In the genomic region with DNA sequence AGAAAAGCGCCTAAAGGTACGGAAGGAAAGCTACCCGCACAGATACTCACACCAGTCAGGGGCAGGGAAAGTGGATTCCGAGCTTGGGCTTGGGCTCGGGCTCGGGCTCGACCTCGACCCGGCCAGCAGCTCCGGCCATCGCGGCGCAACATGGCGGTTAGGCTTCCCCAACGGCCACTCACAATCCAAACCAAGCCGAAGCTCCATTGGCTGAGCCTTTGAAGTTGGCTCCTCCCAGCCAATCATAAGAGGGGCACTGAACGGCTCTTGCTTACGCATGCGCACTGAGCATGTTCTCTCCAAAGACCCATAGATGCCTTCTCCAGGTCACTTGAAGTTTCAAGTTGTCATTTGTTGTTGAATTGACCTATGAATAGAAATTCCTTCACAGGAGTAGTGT, we compare ENCODE assay signal across 13 mouse cellular contexts. TPM values are rescaled to one million over a fixed set of nuclear protein-coding genes. Genes with fewer than 3 reads are reported as not detected.
DNase-seq lines count a peak whose midpoint lies in the region; TF ChIP-seq lines count a peak whose summit lies in the region.
"Had no signal": no experiment of that assay in that cellular context is flagged by ENCODE, and none has a peak within 500 bp of the region (broad histone marks: within the 10 kb centered on the region; RNA-seq: fewer than 3 reads in every experiment).

Gene Ddx19b, minus strand, starts transcription at position 180 of the 400 bp plus-strand sequence.

- intact Hi-C loops in left cerebral cortex, postnatal 25 days (cut with DNase I) = no loop called here

- no peak within 1 kb of the TSS for H3K27ac ChIP-seq in layer of hippocampus, adult 2 months
- H3K27ac ChIP-seq: limb, embryonic 12.5 days had no signal

- no peak within 1 kb of the TSS for H3K4me3 ChIP-seq in layer of hippocampus, adult 2 months
- H3K4me3 ChIP-seq: limb, embryonic 12.5 days; myocyte had no signal

- no peak for DNase-seq in adrenal gland, postnatal 10 days
- no peak for DNase-seq in adrenal gland, adult 2 months
- no peak for DNase-seq in layer of hippocampus, adult 2 months (ENCODE audit: low spot score in 2 of 2)
- no peak for DNase-seq in layer of hippocampus, adult 9-11 months
- DNase-seq in gastrocnemius, adult 8-10 months (ENCODE audit: low spot score in 2 of 2) = no peak
- DNase-seq in left cerebral cortex, postnatal 25 days (ENCODE audit: low spot score in 2 of 2) = no peak
- no peak for DNase-seq in lung, postnatal 36 days
- DNase-seq in kidney, postnatal 4 days = no peak
- DNase-seq: cerebellum, adult 9-10 months; lung, postnatal 14 days; right cerebral cortex, adult 18-20 months had no signal

- no peak for TF ChIP-seq CTCF in layer of hippocampus, adult 2 months (conservative IDR thresholded peaks at IDR 0.05)

RNA-seq across cellular contexts. Expression of gene Ddx19b, which starts in this region (rescaled TPM):
- 10 to 100 TPM; 12.6 to 13.0 TPM for total RNA-seq in adrenal gland, postnatal 10 days (2021)
- total RNA-seq in adrenal gland, adult 2 months (2021) = 10 to 100 TPM in 1 of 2 experiments, 1 to 10 TPM in 1; 8.1 to 11.1 TPM
- 0.96 and 1.3 TPM in 2 replicates for polyA plus RNA-seq in adrenal gland, adult 2 months (2012; rRNA removed)
- 10 to 100 TPM; 17.1 to 17.3 TPM for total RNA-seq in layer of hippocampus, adult 2 months (2021)
- 10 to 100 TPM; 12.2 to 15.2 (median 13.7) TPM for total RNA-seq in gastrocnemius, adult 8-10 months (2022)
- 10 to 100 TPM; 24.4 to 27.4 TPM for total RNA-seq in left cerebral cortex, postnatal 25 days (2021)
